Mouse (Mus musculus): ENCODE measurements at regions not wholly inside any gene's neighbourhood (a gene's known extent, or its start where the extent isn't known, plus 50 kb on each side); places are given as distances from the start of the nearest gene placed in this dataset.

GRCm38 (mm10) chr6:117323301-117323700 is 155.0 kb downstream of the Cxcl12 start:
- ATAC-seq (ENCODE audit: low FRiP score, low read depth): no peak
- no peak overlapping the region for H3K9ac ChIP-seq (replicated peaks)

GRCm38 (mm10) chr6:117323850-117324249 is 155.5 kb downstream of the Cxcl12 start:
- no peak overlapping the region for H3K4me3 ChIP-seq
- no peak for ATAC-seq (ENCODE audit: low FRiP score, low read depth)
- no peaks in the 10 kb centered on the region for H3K27me3 ChIP-seq
- peaks cover 14% of the 10 kb centered on the region for H3K4me1 ChIP-seq
- H3K9ac ChIP-seq (replicated peaks): no peak overlapping the region
- 61% methylated on average over 3 of the region's 3 CpGs for WGBS
- no peaks in the 10 kb centered on the region for H3K9me3 ChIP-seq
- no peak overlapping the region for H3K27ac ChIP-seq (replicated peaks)
- H3K36me3 ChIP-seq: no peaks in the 10 kb centered on the region
- H3K4me2 ChIP-seq (replicated peaks): no peak overlapping the region

More at GRCm38 (mm10) chr6:117323301-117323700, 155.0 kb downstream of the Cxcl12 start:
- H3K9me3 ChIP-seq: no peaks in the 10 kb centered on the region
- H3K36me3 ChIP-seq: no peaks in the 10 kb centered on the region
- H3K4me2 ChIP-seq (replicated peaks): no peak overlapping the region
- no peak overlapping the region for H3K27ac ChIP-seq (replicated peaks)
- peaks cover 14% of the 10 kb centered on the region for H3K4me1 ChIP-seq
- no peaks in the 10 kb centered on the region for H3K27me3 ChIP-seq
- H3K4me3 ChIP-seq: no peak overlapping the region

- H3K4me2 ChIP-seq (replicated peaks): no peak overlapping the region
- 30% methylated on average over 18 of the region's 18 CpGs for WGBS
- ATAC-seq (ENCODE audit: low FRiP score, low read depth): no peak
- no peak overlapping the region for H3K9ac ChIP-seq (replicated peaks)
- H3K27me3 ChIP-seq: no peaks in the 10 kb centered on the region
- H3K36me3 ChIP-seq: no peaks in the 10 kb centered on the region
- no peak overlapping the region for H3K4me3 ChIP-seq
- H3K4me1 ChIP-seq: peaks cover 14% of the 10 kb centered on the region
- no peak overlapping the region for H3K27ac ChIP-seq (replicated peaks)
- H3K9me3 ChIP-seq: no peaks in the 10 kb centered on the region
Observed at GRCm38 (mm10) chr6:117326835-117327775, 158.8 kb downstream of the Cxcl12 start.

- Histone ChIP-seq H3K9me3 (no peaks in the 10 kb centered on the region), H3K4me3 (no peak overlapping the region), H3K36me3 (no peaks in the 10 kb centered on the region), H3K4me2 (replicated peaks) (no peak overlapping the region), H3K4me1 (peaks cover 14% of the 10 kb centered on the region), H3K27me3 (no peaks in the 10 kb centered on the region), H3K27ac (replicated peaks) (no peak overlapping the region), H3K9ac (replicated peaks) (no peak overlapping the region)
- 78% methylated on average over 8 of the region's 8 CpGs for WGBS
- no peak for ATAC-seq (ENCODE audit: low FRiP score, low read depth)
Observed at GRCm38 (mm10) chr6:117329164-117329939, 161.0 kb downstream of the Cxcl12 start.

- Histone ChIP-seq H3K9ac (replicated peaks) (no peak overlapping the region), H3K27ac (replicated peaks) (no peak overlapping the region), H3K9me3 (no peaks in the 10 kb centered on the region), H3K4me1 (peaks cover 14% of the 10 kb centered on the region), H3K36me3 (no peaks in the 10 kb centered on the region), H3K4me3 (no peak overlapping the region), H3K27me3 (no peaks in the 10 kb centered on the region), H3K4me2 (replicated peaks) (no peak overlapping the region)
- WGBS: 87% methylated on average over 6 of the region's 6 CpGs
- ATAC-seq (ENCODE audit: low FRiP score, low read depth): no peak
Observed at GRCm38 (mm10) chr6:117330198-117330597, 161.9 kb downstream of the Cxcl12 start.

GRCm38 (mm10) chr6:117330726-117331360 is 162.5 kb downstream of the Cxcl12 start:
- no peaks in the 10 kb centered on the region for H3K9me3 ChIP-seq
- H3K4me1 ChIP-seq: peaks cover 14% of the 10 kb centered on the region
- no peak overlapping the region for H3K9ac ChIP-seq (replicated peaks)
- no peak overlapping the region for H3K27ac ChIP-seq (replicated peaks)
- H3K36me3 ChIP-seq: no peaks in the 10 kb centered on the region
- 26% methylated on average over 5 of the region's 5 CpGs for whole genome bisulfite sequencing
- ATAC-seq (ENCODE audit: low FRiP score, low read depth): no peak
- H3K4me2 ChIP-seq (replicated peaks): no peak overlapping the region
- no peak overlapping the region for H3K4me3 ChIP-seq
- no peaks in the 10 kb centered on the region for H3K27me3 ChIP-seq

GRCm38 (mm10) chr6:117332641-117333040 is 164.3 kb downstream of the Cxcl12 start:
- Histone ChIP-seq H3K4me3 (no peak overlapping the region), H3K36me3 (no peaks in the 10 kb centered on the region), H3K27me3 (no peaks in the 10 kb centered on the region), H3K4me1 (no peaks in the 10 kb centered on the region), H3K4me2 (replicated peaks) (no peak overlapping the region), H3K9me3 (no peaks in the 10 kb centered on the region), H3K27ac (replicated peaks) (no peak overlapping the region), H3K9ac (replicated peaks) (no peak overlapping the region)
- WGBS: 60% methylated on average over 6 of the region's 6 CpGs
- ATAC-seq (ENCODE audit: low FRiP score, low read depth): no peak

- no peaks in the 10 kb centered on the region for H3K27me3 ChIP-seq
- WGBS: 92% methylated on average over 3 of the region's 3 CpGs
Observed at GRCm38 (mm10) chr6:117342123-117342522, 173.8 kb downstream of the Cxcl12 start.

GRCm38 (mm10) chr6:117347356-117347755 is 179.0 kb downstream of the Cxcl12 start:
- Histone ChIP-seq H3K4me2 (replicated peaks) (no peak overlapping the region), H3K9me3 (no peaks in the 10 kb centered on the region), H3K27ac (replicated peaks) (no peak overlapping the region), H3K4me3 (no peak overlapping the region), H3K27me3 (no peaks in the 10 kb centered on the region), H3K9ac (replicated peaks) (no peak overlapping the region), H3K36me3 (no peaks in the 10 kb centered on the region), H3K4me1 (no peaks in the 10 kb centered on the region)
- 91% methylated on average over 1 of the region's 1 CpGs for WGBS
- ATAC-seq (ENCODE audit: low FRiP score, low read depth): no peak

More at GRCm38 (mm10) chr6:117342123-117342522, 173.8 kb downstream of the Cxcl12 start:
- no peaks in the 10 kb centered on the region for H3K36me3 ChIP-seq
- no peak overlapping the region for H3K4me3 ChIP-seq
- H3K9ac ChIP-seq (replicated peaks): no peak overlapping the region
- no peak overlapping the region for H3K27ac ChIP-seq (replicated peaks)
- no peaks in the 10 kb centered on the region for H3K4me1 ChIP-seq
- no peaks in the 10 kb centered on the region for H3K9me3 ChIP-seq
- ATAC-seq (ENCODE audit: low FRiP score, low read depth): no peak
- H3K4me2 ChIP-seq (replicated peaks): no peak overlapping the region

GRCm38 (mm10) chr6:117351846-117352245 is 183.5 kb downstream of the Cxcl12 start:
- Histone ChIP-seq H3K4me2 (replicated peaks) (no peak overlapping the region), H3K9ac (replicated peaks) (no peak overlapping the region), H3K27me3 (no peaks in the 10 kb centered on the region), H3K4me3 (no peak overlapping the region), H3K9me3 (no peaks in the 10 kb centered on the region), H3K27ac (replicated peaks) (no peak overlapping the region), H3K4me1 (no peaks in the 10 kb centered on the region), H3K36me3 (no peaks in the 10 kb centered on the region)
- 74% methylated on average over 1 of the region's 1 CpGs for WGBS
- no peak for ATAC-seq (ENCODE audit: low FRiP score, low read depth)

GRCm38 (mm10) chr6:117353091-117353490 is 184.8 kb downstream of the Cxcl12 start:
- Histone ChIP-seq H3K4me2 (replicated peaks) (no peak overlapping the region), H3K9ac (replicated peaks) (no peak overlapping the region), H3K27ac (replicated peaks) (no peak overlapping the region), H3K4me1 (no peaks in the 10 kb centered on the region), H3K4me3 (no peak overlapping the region), H3K36me3 (no peaks in the 10 kb centered on the region), H3K27me3 (no peaks in the 10 kb centered on the region), H3K9me3 (no peaks in the 10 kb centered on the region)
- ATAC-seq (ENCODE audit: low FRiP score, low read depth): no peak
- WGBS: 94% methylated on average over 3 of the region's 3 CpGs

- WGBS: 95% methylated on average over 1 of the region's 1 CpGs
Observed at GRCm38 (mm10) chr6:117356101-117356500, 187.8 kb downstream of the Cxcl12 start.

More at GRCm38 (mm10) chr6:117356101-117356500, 187.8 kb downstream of the Cxcl12 start:
- no peak for ATAC-seq (ENCODE audit: low FRiP score, low read depth)
- Histone ChIP-seq H3K27ac (replicated peaks) (no peak overlapping the region), H3K4me2 (replicated peaks) (no peak overlapping the region), H3K27me3 (no peaks in the 10 kb centered on the region), H3K4me1 (no peaks in the 10 kb centered on the region), H3K36me3 (no peaks in the 10 kb centered on the region), H3K9ac (replicated peaks) (no peak overlapping the region), H3K4me3 (no peak overlapping the region), H3K9me3 (no peaks in the 10 kb centered on the region)
